Mouse (Mus musculus): ENCODE results near the gene Gm38431. TPM values are rescaled to one million over a fixed set of nuclear protein-coding genes. Genes with fewer than 3 reads are reported as not detected.
A peak's percentile ranks its signal among the peaks of the same experiment; 100 is the strongest.

Gene Gm38431
- polyA plus RNA-seq, 1 experiment from 2014 or later, result 1.6 TPM

- no peak for ATAC-seq (ENCODE audit: low FRiP score)
Measured at GRCm38 (mm10) chr9:21113751-21114150, 22.0 kb upstream of the Gm38431 start.

GRCm38 (mm10) chr9:21107607-21108237, 15.9 kb upstream of the Gm38431 start:
- Histone ChIP-seq H3K9ac (no peak overlapping the region), H3K4me1 (replicated peaks; ENCODE audit: control insufficient read depth, insufficient read depth, low read length) (no peaks in the 10 kb centered on the region), H3K27me3 (ENCODE audit: control insufficient read depth, insufficient read depth, low read length) (no peaks in the 10 kb centered on the region), H3K27ac (no peak overlapping the region), H3K4me3 (replicated peaks; ENCODE audit: low read length) (no peak overlapping the region), H3K36me3 (replicated peaks; ENCODE audit: control insufficient read depth, insufficient read depth) (peaks cover 20% of the 10 kb centered on the region; the same call in 1 of the 2 replicates), H3K4me2 (replicated peaks) (no peak overlapping the region), H3K9me3 (ENCODE audit: control insufficient read depth, low read length) (no peaks in the 10 kb centered on the region)
- 51% methylated on average over 23 of the region's 23 CpGs for WGBS
- ATAC-seq (ENCODE audit: low FRiP score), result 0 out of 2 replicates have a peak, but pooled peaks have one; percentile 34
- DNase-seq (ENCODE audit: low spot score), result no peak

More at GRCm38 (mm10) chr9:21113751-21114150, 22.0 kb upstream of the Gm38431 start:
- 91% methylated on average over 6 of the region's 6 CpGs for WGBS
- Histone ChIP-seq H3K4me1 (replicated peaks; ENCODE audit: control insufficient read depth, insufficient read depth, low read length) (no peaks in the 10 kb centered on the region), H3K4me3 (replicated peaks; ENCODE audit: low read length) (no peak overlapping the region), H3K9ac (no peak overlapping the region), H3K27ac (no peak overlapping the region), H3K27me3 (ENCODE audit: control insufficient read depth, insufficient read depth, low read length) (no peaks in the 10 kb centered on the region), H3K36me3 (replicated peaks; ENCODE audit: control insufficient read depth, insufficient read depth) (peaks cover 13% of the 10 kb centered on the region; the same call in 1 of the 2 replicates), H3K9me3 (ENCODE audit: control insufficient read depth, low read length) (no peaks in the 10 kb centered on the region), H3K4me2 (replicated peaks) (no peak overlapping the region)
- no peak for DNase-seq (ENCODE audit: low spot score)

- Histone ChIP-seq H3K9ac (no peak overlapping the region), H3K27me3 (ENCODE audit: control insufficient read depth, insufficient read depth, low read length) (no peaks in the 10 kb centered on the region), H3K4me2 (replicated peaks) (no peak overlapping the region), H3K4me3 (replicated peaks; ENCODE audit: low read length) (no peak overlapping the region), H3K4me1 (replicated peaks; ENCODE audit: control insufficient read depth, insufficient read depth, low read length) (no peaks in the 10 kb centered on the region), H3K36me3 (replicated peaks; ENCODE audit: control insufficient read depth, insufficient read depth) (peaks cover 20% of the 10 kb centered on the region; the same call in 1 of the 2 replicates), H3K27ac (no peak overlapping the region), H3K9me3 (ENCODE audit: control insufficient read depth, low read length) (no peaks in the 10 kb centered on the region)
- no peak for ATAC-seq (ENCODE audit: low FRiP score)
- WGBS, result 82% methylated on average over 5 of the region's 5 CpGs
- DNase-seq (ENCODE audit: low spot score), result no peak
Measured at GRCm38 (mm10) chr9:21105760-21106564, 14.2 kb upstream of the Gm38431 start.

- no peaks in the 10 kb centered on the region for H3K4me1 ChIP-seq (replicated peaks; ENCODE audit: control insufficient read depth, insufficient read depth, low read length)
- 87% methylated on average over 6 of the region's 6 CpGs for WGBS
- no peak overlapping the region for H3K4me2 ChIP-seq (replicated peaks)
- peaks cover 20% of the 10 kb centered on the region; the same call in 1 of the 2 replicates for H3K36me3 ChIP-seq (replicated peaks; ENCODE audit: control insufficient read depth, insufficient read depth)
- DNase-seq (ENCODE audit: low spot score) (no peak), ATAC-seq (ENCODE audit: low FRiP score) (no peak)
- H3K9me3 ChIP-seq (ENCODE audit: control insufficient read depth, low read length), result no peaks in the 10 kb centered on the region
- no peak overlapping the region for H3K27ac ChIP-seq
- H3K9ac ChIP-seq, result no peak overlapping the region
- H3K27me3 ChIP-seq (ENCODE audit: control insufficient read depth, insufficient read depth, low read length), result no peaks in the 10 kb centered on the region
- no peak overlapping the region for H3K4me3 ChIP-seq (replicated peaks; ENCODE audit: low read length)
Measured at GRCm38 (mm10) chr9:21104814-21105213, 13.0 kb upstream of the Gm38431 start.

- Histone ChIP-seq H3K4me1 (replicated peaks; ENCODE audit: control insufficient read depth, insufficient read depth, low read length) (no peaks in the 10 kb centered on the region), H3K27ac (no peak overlapping the region), H3K4me2 (replicated peaks) (no peak overlapping the region), H3K9me3 (ENCODE audit: control insufficient read depth, low read length) (no peaks in the 10 kb centered on the region), H3K36me3 (replicated peaks; ENCODE audit: control insufficient read depth, insufficient read depth) (0 out of 2 replicates have a peak, but pooled peaks cover 5% of the 10 kb centered on the region), H3K27me3 (ENCODE audit: control insufficient read depth, insufficient read depth, low read length) (no peaks in the 10 kb centered on the region), H3K4me3 (replicated peaks; ENCODE audit: low read length) (no peak overlapping the region), H3K9ac (no peak overlapping the region)
- 91% methylated on average over 2 of the region's 2 CpGs for WGBS
- DNase-seq (ENCODE audit: low spot score), result no peak
- no peak for ATAC-seq (ENCODE audit: low FRiP score)
Measured at GRCm38 (mm10) chr9:21102076-21102475, 10.3 kb upstream of the Gm38431 start.

- WGBS, result 39% methylated on average over 15 of the region's 15 CpGs
- peak overlapping the region; percentile 6; the same call in 1 of the 2 replicates for H3K9ac ChIP-seq
- DNase-seq (ENCODE audit: low spot score) (no peak), ATAC-seq (ENCODE audit: low FRiP score) (peak; percentile 55; the same call in 1 of the 2 replicates)
- no peak overlapping the region for H3K4me2 ChIP-seq (replicated peaks)
- no peaks in the 10 kb centered on the region for H3K36me3 ChIP-seq (replicated peaks; ENCODE audit: control insufficient read depth, insufficient read depth)
- H3K9me3 ChIP-seq (ENCODE audit: control insufficient read depth, low read length), result no peaks in the 10 kb centered on the region
- no peak overlapping the region for H3K4me3 ChIP-seq (replicated peaks; ENCODE audit: low read length)
- no peaks in the 10 kb centered on the region for H3K4me1 ChIP-seq (replicated peaks; ENCODE audit: control insufficient read depth, insufficient read depth, low read length)
- H3K27ac ChIP-seq, result no peak overlapping the region
- no peaks in the 10 kb centered on the region for H3K27me3 ChIP-seq (ENCODE audit: control insufficient read depth, insufficient read depth, low read length)
Measured at GRCm38 (mm10) chr9:21100447-21101161, 8.8 kb upstream of the Gm38431 start.

- DNase-seq (ENCODE audit: low spot score), result no peak
Measured at GRCm38 (mm10) chr9:21097793-21098192, 6.0 kb upstream of the Gm38431 start.

GRCm38 (mm10) chr9:21095958-21096357, 4.2 kb upstream of the Gm38431 start:
- DNase-seq (ENCODE audit: low spot score) (no peak), ATAC-seq (ENCODE audit: low FRiP score) (no peak)
- no peak overlapping the region for H3K4me3 ChIP-seq (replicated peaks; ENCODE audit: low read length)
- H3K27ac ChIP-seq, result no peak overlapping the region
- H3K4me1 ChIP-seq (replicated peaks; ENCODE audit: control insufficient read depth, insufficient read depth, low read length), result peaks cover 1% of the 10 kb centered on the region
- 70% methylated on average over 4 of the region's 4 CpGs for WGBS
- no peaks in the 10 kb centered on the region for H3K36me3 ChIP-seq (replicated peaks; ENCODE audit: control insufficient read depth, insufficient read depth)
- H3K4me2 ChIP-seq (replicated peaks), result no peak overlapping the region
- H3K9ac ChIP-seq, result no peak overlapping the region
- H3K9me3 ChIP-seq (ENCODE audit: control insufficient read depth, low read length), result no peaks in the 10 kb centered on the region
- no peaks in the 10 kb centered on the region for H3K27me3 ChIP-seq (ENCODE audit: control insufficient read depth, insufficient read depth, low read length)

More at GRCm38 (mm10) chr9:21097793-21098192, 6.0 kb upstream of the Gm38431 start:
- no peak overlapping the region for H3K4me2 ChIP-seq (replicated peaks)
- H3K9me3 ChIP-seq (ENCODE audit: control insufficient read depth, low read length), result no peaks in the 10 kb centered on the region
- no peak overlapping the region for H3K27ac ChIP-seq
- H3K4me1 ChIP-seq (replicated peaks; ENCODE audit: control insufficient read depth, insufficient read depth, low read length), result no peaks in the 10 kb centered on the region
- 84% methylated on average over 8 of the region's 8 CpGs for WGBS
- no peaks in the 10 kb centered on the region for H3K27me3 ChIP-seq (ENCODE audit: control insufficient read depth, insufficient read depth, low read length)
- no peak overlapping the region for H3K4me3 ChIP-seq (replicated peaks; ENCODE audit: low read length)
- no peaks in the 10 kb centered on the region for H3K36me3 ChIP-seq (replicated peaks; ENCODE audit: control insufficient read depth, insufficient read depth)
- H3K9ac ChIP-seq, result no peak overlapping the region
- ATAC-seq (ENCODE audit: low FRiP score), result no peak

GRCm38 (mm10) chr9:21093423-21093822, 1.6 kb upstream of the Gm38431 start:
- Histone ChIP-seq H3K4me2 (replicated peaks) (no peak overlapping the region), H3K36me3 (replicated peaks; ENCODE audit: control insufficient read depth, insufficient read depth) (peaks cover 13% of the 10 kb centered on the region), H3K9ac (no peak overlapping the region), H3K27ac (no peak overlapping the region), H3K27me3 (ENCODE audit: control insufficient read depth, insufficient read depth, low read length) (no peaks in the 10 kb centered on the region), H3K9me3 (ENCODE audit: control insufficient read depth, low read length) (no peaks in the 10 kb centered on the region), H3K4me1 (replicated peaks; ENCODE audit: control insufficient read depth, insufficient read depth, low read length) (peaks cover 18% of the 10 kb centered on the region), H3K4me3 (replicated peaks; ENCODE audit: low read length) (no peak overlapping the region)
- 97% methylated on average over 9 of the region's 9 CpGs for WGBS
- no peak for DNase-seq (ENCODE audit: low spot score)
- no peak for ATAC-seq (ENCODE audit: low FRiP score)

All from hindbrain, embryonic 14.5 days (tissue).